Mouse (Mus musculus) intestine, embryonic 16.5 days (tissue): ENCODE measurements at regions not wholly inside any gene's neighbourhood (a gene's known extent, or its start where the extent isn't known, plus 50 kb on each side); places are given as distances from the start of the nearest gene placed in this dataset.

Experiments used
- ATAC-seq: fragments of 200-750 bp; cut with Nextera tagmentation; 2 replicates; pipeline ENCODE4 v1.8.0; 2017; ENCODE audit warnings: moderate TSS enrichment, moderate library complexity
- H3K27ac ChIP-seq: fragments of 300-500 bp; sonication (generic); 2 replicates; pipeline ENCODE4 v1.5.1; 2014; ENCODE audit warnings: mild to moderate bottlenecking, low read length
- H3K27me3 ChIP-seq: fragments of 300-500 bp; sonication (generic); replicated peaks from 2 replicates; pipeline ENCODE4 v1.6.1; 2014; ENCODE audit warnings: low read length, control low read depth, mixed read lengths; ENCODE audit not compliant: control insufficient read depth, insufficient read depth
- H3K36me3 ChIP-seq: fragments of 300-500 bp; sonication (generic); 2 replicates; pipeline ENCODE4 v1.6.1; 2014; ENCODE audit warnings: low read length, control low read depth; ENCODE audit not compliant: control insufficient read depth, insufficient read depth
- H3K4me1 ChIP-seq: fragments of 300-500 bp; sonication (generic); 2 replicates; pipeline ENCODE4 v1.6.1; 2014; ENCODE audit warnings: low read length, control low read depth, mixed read lengths; ENCODE audit not compliant: control insufficient read depth, insufficient read depth
- H3K4me2 ChIP-seq: fragments of 300-500 bp; sonication (generic); 2 replicates; pipeline ENCODE4 v1.6.1; 2014; ENCODE audit warnings: low read depth, low read length, control low read depth
- H3K4me3 ChIP-seq: fragments of 300-500 bp; sonication (generic); 2 replicates; pipeline ENCODE4 v1.5.1; 2014; ENCODE audit warnings: mild to moderate bottlenecking, low read length
- H3K9ac ChIP-seq: fragments of 300-500 bp; sonication (generic); 2 replicates; pipeline ENCODE4 v1.6.1; 2014; ENCODE audit warnings: low read depth, low read length
- H3K9me3 ChIP-seq: fragments of 300-500 bp; sonication (generic); 2 replicates; pipeline ENCODE4 v1.6.1; 2016; ENCODE audit warnings: low read length, control low read depth; ENCODE audit not compliant: control insufficient read depth
- WGBS: fragments of 180-500 bp; shearing (Covaris S2); extraction: QIAGEN DNeasy Blood & Tissue Kit; methylation state at CpG from one replicate; pipeline ENCODE4 v1.1.7; 2014; 5-methylcytosine and 5-hydroxymethylcytosine counted together

DNA sequence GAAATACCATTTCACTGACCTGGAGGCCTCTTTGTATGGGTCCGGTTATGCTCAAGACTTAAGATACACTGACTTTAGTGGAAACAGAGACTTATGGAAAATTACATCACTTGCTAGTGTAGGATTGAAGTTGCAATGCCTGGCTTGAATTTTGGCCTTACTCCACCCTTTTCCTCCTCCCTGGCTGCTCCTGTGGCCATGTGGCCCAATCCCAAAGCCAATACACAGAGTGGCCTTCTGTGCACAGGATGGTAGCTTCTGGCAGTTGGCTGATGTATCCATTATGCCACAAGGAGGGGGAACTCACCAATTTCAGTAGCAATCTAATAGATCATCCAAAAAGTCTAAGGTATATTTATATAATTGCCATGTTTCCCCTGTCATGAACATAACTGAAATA, 292.4 kb downstream of the Osr1 start:
- no peak overlapping the region for H3K27ac ChIP-seq
- H3K4me3 ChIP-seq, result no peak overlapping the region
- no peak for ATAC-seq
- H3K36me3 ChIP-seq, result no peaks in the 10 kb centered on the region
- no peak overlapping the region for H3K9ac ChIP-seq
- no peak overlapping the region for H3K4me2 ChIP-seq
- WGBS, result 75% methylated on average over 1 of the region's 1 CpGs
- H3K9me3 ChIP-seq, result no peaks in the 10 kb centered on the region
- no peaks in the 10 kb centered on the region for H3K4me1 ChIP-seq
- H3K27me3 ChIP-seq, result no peaks in the 10 kb centered on the region

DNA sequence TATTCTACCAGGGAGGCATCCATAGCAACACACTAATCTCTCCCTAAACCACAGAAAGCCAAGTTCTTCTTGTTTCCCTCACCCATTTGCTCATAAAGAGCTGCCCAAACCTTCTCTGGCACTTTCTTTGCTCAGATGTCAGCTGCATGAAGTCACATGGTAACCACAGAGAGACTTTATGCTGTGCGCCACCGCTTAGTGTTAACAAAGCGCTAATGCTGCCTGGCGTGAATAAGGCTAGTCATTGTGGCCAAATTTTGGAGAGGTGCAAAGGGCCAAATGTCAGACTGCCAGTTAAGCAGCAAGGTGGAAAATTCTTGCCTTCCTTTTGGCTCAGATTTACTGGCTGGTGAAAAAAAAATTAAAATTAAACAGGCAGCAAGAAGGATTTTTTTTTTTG, 302.3 kb downstream of the Osr1 start:
- WGBS, result 88% methylated on average over 4 of the region's 4 CpGs
- no peak overlapping the region for H3K27ac ChIP-seq
- H3K4me1 ChIP-seq, result no peaks in the 10 kb centered on the region
- H3K4me3 ChIP-seq, result no peak overlapping the region
- H3K4me2 ChIP-seq, result no peak overlapping the region
- H3K9ac ChIP-seq, result no peak overlapping the region
- no peaks in the 10 kb centered on the region for H3K36me3 ChIP-seq
- H3K9me3 ChIP-seq, result no peaks in the 10 kb centered on the region
- H3K27me3 ChIP-seq, result no peaks in the 10 kb centered on the region
- ATAC-seq, result no peak

DNA sequence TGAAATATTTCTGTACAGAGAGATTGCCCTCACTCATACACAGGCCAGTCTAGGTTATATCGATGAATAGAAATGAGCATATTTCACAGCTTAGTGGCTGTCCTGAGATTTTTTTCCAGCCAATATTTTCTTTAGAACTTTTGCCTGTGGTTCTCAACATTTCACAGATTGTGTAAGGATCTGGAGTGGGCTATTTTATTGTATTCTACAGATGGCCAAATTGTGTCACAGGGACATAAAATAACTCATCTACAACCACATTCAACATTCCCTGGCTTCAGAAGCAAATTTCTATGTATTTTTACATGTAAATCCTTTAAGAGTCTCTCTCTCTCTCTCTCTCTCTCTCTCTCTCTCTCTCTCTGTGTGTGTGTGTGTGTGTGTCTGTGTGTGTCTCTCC, 303.3 kb downstream of the Osr1 start:
- no peak for ATAC-seq
- Histone ChIP-seq H3K9ac (no peak overlapping the region), H3K4me3 (no peak overlapping the region), H3K27ac (no peak overlapping the region), H3K4me2 (no peak overlapping the region), H3K4me1 (no peaks in the 10 kb centered on the region), H3K9me3 (no peaks in the 10 kb centered on the region), H3K36me3 (no peaks in the 10 kb centered on the region), H3K27me3 (no peaks in the 10 kb centered on the region)
- WGBS, result 93% methylated on average over 1 of the region's 1 CpGs

DNA sequence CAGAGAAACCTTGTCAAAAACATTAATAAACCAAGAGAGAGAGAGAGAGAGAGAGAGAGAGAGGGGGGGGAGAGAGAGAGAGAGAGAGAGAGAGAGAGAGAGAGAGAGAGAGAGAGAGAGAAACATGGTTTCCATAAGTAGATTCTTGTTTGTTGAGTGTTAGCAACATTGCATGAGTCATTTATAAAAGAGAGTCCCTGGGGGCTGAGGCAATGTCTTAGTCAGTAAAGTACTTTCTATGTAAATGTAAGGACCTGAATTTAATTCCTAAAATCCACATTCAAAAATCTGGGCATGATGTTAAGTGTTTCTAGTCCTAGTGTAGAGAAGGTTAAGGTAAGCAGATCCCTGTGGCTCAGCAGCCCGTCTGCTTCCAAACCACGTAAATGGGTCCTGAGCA, 304.9 kb downstream of the Osr1 start:
- no peak overlapping the region for H3K9ac ChIP-seq
- no peaks in the 10 kb centered on the region for H3K4me1 ChIP-seq
- no peaks in the 10 kb centered on the region for H3K27me3 ChIP-seq
- WGBS, result 91% methylated on average over 2 of the region's 2 CpGs
- H3K9me3 ChIP-seq, result no peaks in the 10 kb centered on the region
- no peak overlapping the region for H3K4me2 ChIP-seq
- H3K4me3 ChIP-seq, result no peak overlapping the region
- H3K27ac ChIP-seq, result no peak overlapping the region
- ATAC-seq, result no peak
- no peaks in the 10 kb centered on the region for H3K36me3 ChIP-seq

DNA sequence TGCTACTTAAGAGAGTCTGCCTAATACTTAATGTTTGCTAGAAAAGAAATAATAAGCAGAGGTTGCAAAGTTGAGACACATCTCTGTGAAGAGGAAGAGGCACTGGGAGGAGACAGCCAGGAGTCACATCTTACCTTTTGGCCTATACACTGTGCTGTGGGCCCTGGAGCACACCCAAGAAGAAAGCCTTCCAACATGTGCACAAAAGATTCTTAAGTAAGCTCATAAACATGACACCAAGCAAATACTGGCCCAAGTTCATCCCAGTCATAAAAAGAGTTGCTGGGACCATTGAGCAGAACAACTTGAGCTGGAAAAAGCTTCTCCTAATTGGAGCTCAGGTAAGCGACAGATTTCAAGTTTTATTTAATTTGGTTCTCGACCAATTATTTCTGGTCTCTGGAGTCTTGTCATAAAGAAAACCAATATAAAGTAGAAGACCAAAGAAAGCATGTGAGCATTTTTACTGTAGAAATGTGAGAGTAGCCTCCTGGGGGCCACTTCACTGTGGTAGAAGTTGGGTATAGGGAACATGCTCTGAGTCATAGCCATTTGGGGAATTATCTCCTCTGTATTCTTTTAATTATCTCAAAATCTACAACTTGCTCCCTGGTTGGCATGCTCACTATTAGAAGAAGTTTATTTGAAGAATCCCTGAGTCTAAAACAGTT, 312.2 kb downstream of the Osr1 start:
- ATAC-seq, result no peak
- Histone ChIP-seq H3K9me3 (no peaks in the 10 kb centered on the region), H3K4me3 (no peak overlapping the region), H3K4me2 (no peak overlapping the region), H3K27me3 (no peaks in the 10 kb centered on the region), H3K36me3 (no peaks in the 10 kb centered on the region), H3K4me1 (no peaks in the 10 kb centered on the region), H3K27ac (no peak overlapping the region), H3K9ac (no peak overlapping the region)
- 90% methylated on average over 2 of the region's 2 CpGs for WGBS

DNA sequence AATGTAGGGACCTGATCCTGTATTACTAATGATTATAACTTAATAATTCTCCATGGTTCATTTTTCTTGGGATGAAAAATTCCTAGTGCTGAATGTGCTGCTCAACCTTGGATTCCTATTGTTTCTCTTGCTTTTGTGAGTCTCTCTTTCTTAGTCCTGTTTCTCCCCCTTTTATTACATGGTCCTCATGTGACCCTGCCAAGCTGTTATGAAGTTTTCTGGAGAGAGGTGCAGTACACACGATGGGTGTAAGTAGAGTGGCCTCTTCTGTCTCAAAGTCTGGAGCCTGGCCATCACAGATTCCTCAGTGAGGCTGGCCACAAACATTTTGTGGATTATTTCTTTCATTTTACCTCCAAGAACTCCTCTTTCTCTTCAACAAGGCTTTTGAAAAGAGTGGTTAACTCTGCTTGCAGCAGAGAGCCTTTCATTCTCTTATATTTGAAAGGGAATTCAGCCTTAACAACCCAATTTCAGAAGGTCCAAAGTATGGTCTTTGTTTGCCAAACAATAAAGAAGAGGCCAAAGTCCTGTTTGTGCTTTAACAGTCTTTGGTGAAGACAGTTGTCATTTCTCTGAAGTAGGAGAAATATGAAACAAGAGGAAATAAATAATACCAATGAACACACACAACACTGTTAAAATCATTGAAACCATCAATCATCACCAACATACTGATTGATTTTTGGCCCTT, 313.3 kb downstream of the Osr1 start:
- 35% methylated on average over 1 of the region's 1 CpGs for WGBS
- Histone ChIP-seq H3K9me3 (no peaks in the 10 kb centered on the region), H3K4me3 (no peak overlapping the region), H3K27ac (no peak overlapping the region), H3K4me1 (no peaks in the 10 kb centered on the region), H3K9ac (no peak overlapping the region), H3K4me2 (peak overlapping the region; percentile 32; the same call in 1 of the 2 replicates), H3K27me3 (no peaks in the 10 kb centered on the region), H3K36me3 (no peaks in the 10 kb centered on the region)
- peak; percentile 83 for ATAC-seq

DNA sequence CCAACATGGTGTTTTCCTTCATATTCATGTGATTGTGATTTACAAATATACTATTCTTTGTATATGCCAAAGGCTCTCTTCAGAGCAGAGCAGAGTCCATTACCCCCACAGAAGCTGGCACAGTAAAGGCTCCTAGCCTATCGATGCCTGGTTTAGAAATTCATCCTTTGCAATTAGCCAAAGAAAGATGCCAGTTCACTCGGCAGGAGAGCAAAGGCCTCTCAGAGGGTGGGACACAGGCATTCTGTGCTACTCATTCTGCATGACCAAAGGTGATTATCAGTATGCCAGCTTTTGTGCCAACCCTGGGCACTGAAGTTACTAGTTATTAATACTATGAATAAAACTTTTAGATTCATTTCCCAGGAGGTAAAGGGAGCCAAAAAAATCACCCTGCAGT, 324.6 kb downstream of the Osr1 start:
- Histone ChIP-seq H3K4me3 (no peak overlapping the region), H3K27me3 (no peaks in the 10 kb centered on the region; the same call in 1 of the 2 replicates), H3K9ac (no peak overlapping the region), H3K4me1 (no peaks in the 10 kb centered on the region), H3K9me3 (no peaks in the 10 kb centered on the region), H3K27ac (no peak overlapping the region), H3K4me2 (no peak overlapping the region), H3K36me3 (no peaks in the 10 kb centered on the region)
- no peak for ATAC-seq
- 83% methylated on average over 2 of the region's 2 CpGs for WGBS

DNA sequence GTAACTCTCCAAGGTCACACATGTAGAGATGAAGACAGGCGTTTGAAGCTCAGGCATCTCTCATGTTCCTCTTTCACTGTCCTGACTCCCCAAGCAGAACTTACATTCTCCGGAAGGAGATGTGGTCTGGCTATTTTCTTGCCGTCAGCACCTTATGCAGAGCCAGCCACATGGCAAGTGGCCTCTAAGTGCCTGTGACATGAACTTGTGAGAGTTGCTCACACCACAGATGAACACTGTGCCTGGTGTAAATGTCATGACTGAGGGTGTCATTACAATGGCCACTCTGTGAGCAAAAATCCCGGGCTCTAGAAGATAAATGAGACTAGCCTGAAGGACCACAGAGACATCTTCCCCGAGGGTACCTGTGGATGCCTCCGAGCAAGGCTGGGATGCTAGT, 328.1 kb downstream of the Osr1 start:
- no peak overlapping the region for H3K4me2 ChIP-seq
- ATAC-seq, result no peak
- no peaks in the 10 kb centered on the region for H3K4me1 ChIP-seq
- H3K27ac ChIP-seq, result no peak overlapping the region
- no peaks in the 10 kb centered on the region for H3K36me3 ChIP-seq
- H3K27me3 ChIP-seq, result no peaks in the 10 kb centered on the region; the same call in 1 of the 2 replicates
- H3K9ac ChIP-seq, result no peak overlapping the region
- no peaks in the 10 kb centered on the region for H3K9me3 ChIP-seq
- H3K4me3 ChIP-seq, result no peak overlapping the region
- WGBS, result 78% methylated on average over 6 of the region's 6 CpGs

DNA sequence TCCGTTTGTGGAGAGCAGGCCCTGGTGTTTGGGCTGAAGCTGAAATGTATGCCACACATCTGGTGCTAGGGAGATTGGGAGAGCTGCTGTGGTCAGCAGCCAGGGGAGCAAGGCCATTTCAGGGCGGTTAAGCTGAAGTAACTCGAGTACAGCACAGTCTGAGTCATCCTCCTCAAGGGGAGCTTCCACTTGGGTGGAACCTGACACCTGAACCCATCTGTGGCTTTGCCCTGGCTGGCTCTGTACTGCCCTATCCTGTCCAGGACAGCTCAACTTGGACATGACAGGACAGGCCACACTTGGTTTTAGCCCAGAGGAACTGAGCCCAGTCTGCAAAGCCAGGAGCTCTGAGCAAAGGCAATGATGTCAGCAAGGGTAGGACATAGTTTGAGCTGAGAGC, 328.5 kb downstream of the Osr1 start:
- 45% methylated on average over 3 of the region's 3 CpGs for WGBS
- Histone ChIP-seq H3K4me2 (no peak overlapping the region), H3K4me3 (no peak overlapping the region), H3K27me3 (no peaks in the 10 kb centered on the region; the same call in 1 of the 2 replicates), H3K4me1 (no peaks in the 10 kb centered on the region), H3K36me3 (no peaks in the 10 kb centered on the region), H3K27ac (no peak overlapping the region), H3K9ac (no peak overlapping the region), H3K9me3 (no peaks in the 10 kb centered on the region)
- ATAC-seq, result no peak
